Mouse (Mus musculus) bone marrow, adult 2 months (tissue): ENCODE measurements around the gene Olfr113.

Source experiments
- CTCF ChIP-seq: fragments of 200-500 bp; IDR thresholded peaks from 2 replicates; pipeline ENCODE4 v1.5.1; 2011; ENCODE audit warnings: low read length, control low read depth; ENCODE audit not compliant: control insufficient read depth, insufficient read depth
- POLR2A ChIP-seq: fragments of 200-500 bp; IDR thresholded peaks from 2 replicates; pipeline ENCODE4 v1.6.1; 2011; ENCODE audit warnings: low read depth, mild to moderate bottlenecking, control low read depth, low read length, borderline replicate concordance; ENCODE audit not compliant: control insufficient read depth

DNA sequence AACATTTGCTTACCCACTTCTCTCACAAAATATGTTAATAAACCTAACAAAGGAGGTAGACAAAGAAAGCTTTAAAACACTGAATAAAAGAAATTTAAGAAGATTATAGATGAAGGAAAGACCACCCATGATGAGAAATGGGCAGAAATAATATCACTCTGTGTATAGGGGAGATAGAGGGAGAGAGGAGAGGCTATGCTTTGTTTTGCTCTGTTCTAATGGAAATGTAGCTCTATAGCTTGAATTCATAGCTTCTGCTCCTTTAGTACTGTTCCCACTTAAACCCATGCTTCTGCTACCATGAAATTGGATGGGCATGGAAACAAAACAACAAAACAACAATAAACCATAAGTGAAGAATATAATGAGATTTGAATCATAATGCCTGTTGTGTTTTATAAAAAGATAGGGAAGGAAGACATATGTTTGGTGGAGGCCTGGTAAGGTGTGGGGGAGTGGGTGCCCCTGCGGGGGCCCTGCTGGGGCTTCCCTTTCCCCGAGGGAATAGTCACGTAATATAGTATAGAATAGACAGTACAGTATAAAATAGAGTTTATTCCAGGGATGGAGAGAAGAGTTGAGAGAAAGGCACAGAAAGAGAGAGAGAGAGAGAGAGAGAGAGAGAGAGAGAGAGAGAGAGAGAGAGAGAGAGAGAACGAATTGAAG lies 35.9 kb downstream of the Olfr113 start:
- no peak for TF ChIP-seq POLR2A
- TF ChIP-seq CTCF, result no peak
